Mouse (Mus musculus) midbrain, embryonic 13.5 days (tissue): ENCODE results near the gene Rexo2. TPM values are rescaled to one million over a fixed set of nuclear protein-coding genes. Genes with fewer than 3 reads are reported as not detected.
A peak's percentile ranks its signal among the peaks of the same experiment; 100 is the strongest.
"Not testable (repeated sequence)": the region's sequence is repeated elsewhere in the genome, so short reads cannot be mapped to it uniquely, and the experiment has no call there.

Experiments used
- ATAC-seq: fragments of 200-750 bp; cut with Nextera tagmentation; 2 replicates; pipeline ENCODE4 v1.8.0; 2017; ENCODE audit warnings: mild to moderate bottlenecking, moderate TSS enrichment, moderate library complexity
- H3K27ac ChIP-seq: fragments of 300-500 bp; sonication (generic); 2 replicates; pipeline ENCODE4 v1.5.1; 2015; ENCODE audit warnings: inconsistent platforms, mild to moderate bottlenecking, moderate library complexity
- H3K27me3 ChIP-seq: fragments of 300-500 bp; sonication (generic); 2 replicates; pipeline ENCODE4 v1.6.1; 2015; ENCODE audit warnings: mild to moderate bottlenecking, inconsistent platforms
- H3K36me3 ChIP-seq: fragments of 300-500 bp; sonication (generic); 2 replicates; pipeline ENCODE4 v1.6.1; 2015; ENCODE audit warnings: mild to moderate bottlenecking, inconsistent platforms
- H3K4me1 ChIP-seq: fragments of 300-500 bp; sonication (generic); replicated peaks from 2 replicates; pipeline ENCODE4 v1.6.1; 2015; ENCODE audit warnings: inconsistent platforms
- H3K4me2 ChIP-seq: fragments of 300-500 bp; sonication (generic); replicated peaks from 2 replicates; pipeline ENCODE4 v1.6.1; 2015; ENCODE audit warnings: moderate library complexity, mild to moderate bottlenecking, inconsistent platforms
- H3K4me3 ChIP-seq: fragments of 300-500 bp; sonication (generic); replicated peaks from 2 replicates; pipeline ENCODE4 v1.5.1; 2015; ENCODE audit warnings: mild to moderate bottlenecking, inconsistent platforms
- H3K9ac ChIP-seq: fragments of 300-500 bp; sonication (generic); replicated peaks from 2 replicates; pipeline ENCODE4 v1.6.1; 2015; ENCODE audit warnings: mild to moderate bottlenecking, inconsistent platforms
- H3K9me3 ChIP-seq: fragments of 300-500 bp; sonication (generic); 2 replicates; pipeline ENCODE4 v1.6.1; 2016; ENCODE audit warnings: mild to moderate bottlenecking, inconsistent platforms
- WGBS: fragments of 180-500 bp; shearing (Covaris S2); methylation state at CpG from one replicate; pipeline ENCODE4 v1.1.7; 2015; 5-methylcytosine and 5-hydroxymethylcytosine counted together
- polyA plus RNA-seq: library from polyadenylated mRNA; unstranded; fragments of >200 nt; fragmentation: Nextera tagmentation; extraction: Ambion mirVana; gene quantifications from 2 replicates; pipeline ENCODE4 v1.2.1, GENCODE M21; 2015

Gene Rexo2
- 74.3 and 77.5 TPM in 2 replicates for polyA plus RNA-seq

DNA sequence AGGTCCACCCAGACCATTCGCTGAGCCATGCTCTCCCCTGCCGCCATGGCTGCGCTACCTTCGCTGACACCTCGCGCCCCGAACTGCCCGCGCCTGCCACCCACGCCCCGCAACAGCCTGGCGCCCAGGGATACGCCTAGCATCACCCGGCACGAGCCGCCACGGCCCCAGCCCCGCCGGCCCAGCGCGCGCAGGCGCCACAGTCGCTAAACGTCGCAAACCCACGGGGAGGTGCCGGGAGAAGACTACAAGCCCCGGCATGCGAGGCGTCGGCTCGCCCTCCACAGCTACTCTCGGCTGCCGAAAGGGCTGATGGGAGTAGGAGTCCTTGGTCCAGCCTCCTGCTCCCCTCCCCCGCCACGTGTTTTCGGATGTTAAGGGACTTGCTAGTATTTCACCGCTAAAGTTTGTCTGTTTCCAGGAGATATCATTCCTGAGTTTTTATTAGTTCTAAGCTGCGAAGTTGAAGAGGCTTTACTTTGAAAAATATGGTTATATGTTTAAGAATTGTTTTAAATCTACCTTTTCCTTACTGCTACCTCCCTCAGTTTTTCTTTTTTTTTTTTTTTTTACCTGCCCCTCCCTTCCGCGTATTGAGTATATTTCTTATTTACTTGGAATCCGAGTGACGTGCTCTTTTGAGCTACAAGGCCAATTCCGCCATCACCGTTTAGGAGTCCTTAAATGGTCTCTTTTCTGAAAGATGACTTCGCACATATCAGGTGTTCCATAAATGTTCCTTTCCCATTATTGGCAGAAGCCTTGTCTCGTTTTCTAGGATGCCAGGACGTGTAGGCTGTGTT lies at the start of gene Rexo2:
Gene Rexo2 (minus strand): TSS at position 213 of the 803 bp plus-strand sequence.
- WGBS, result 1% methylated on average over 49 of the region's 49 CpGs
- peaks cover 7% of the 10 kb centered on the region for H3K36me3 ChIP-seq
- ATAC-seq, result peak; percentile 99

DNA sequence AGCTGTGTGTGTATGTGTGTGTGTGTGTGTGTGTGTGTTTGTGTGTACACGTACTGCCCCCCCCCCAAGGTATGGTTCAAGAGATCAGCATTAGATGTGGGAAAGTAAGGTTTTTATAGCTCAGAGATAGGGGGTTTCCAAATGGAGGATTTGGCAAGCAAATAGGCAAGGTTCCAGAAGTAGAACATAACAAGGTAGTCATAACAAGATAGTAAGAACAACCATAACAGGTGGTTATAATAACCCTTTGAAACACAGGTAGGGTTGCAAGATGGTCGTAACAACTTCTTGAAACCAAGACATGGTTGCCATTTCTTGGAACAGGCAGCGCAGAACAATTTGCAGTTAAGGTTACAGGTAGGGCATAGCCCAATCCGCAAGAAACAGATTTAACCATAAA lies 46.1 kb upstream of the Rexo2 start:
- no peaks in the 10 kb centered on the region for H3K36me3 ChIP-seq
- no peak overlapping the region for H3K27ac ChIP-seq
- no peak for ATAC-seq
- H3K4me1 ChIP-seq, result no peaks in the 10 kb centered on the region
- no peaks in the 10 kb centered on the region for H3K27me3 ChIP-seq
- no peak overlapping the region for H3K4me2 ChIP-seq
- H3K9me3 ChIP-seq, result no peaks in the 10 kb centered on the region
- WGBS, result 94% methylated on average over 4 of the region's 4 CpGs
- no peak overlapping the region for H3K9ac ChIP-seq
- no peak overlapping the region for H3K4me3 ChIP-seq

More for the DNA sequence above, at the start of gene Rexo2:
- peaks cover 13% of the 10 kb centered on the region for H3K4me1 ChIP-seq
- H3K9me3 ChIP-seq, result no peaks in the 10 kb centered on the region
- peak within 1 kb of the TSS; percentile 86 for H3K9ac ChIP-seq
- H3K4me2 ChIP-seq, result peak within 1 kb of the TSS; percentile 95
- peaks cover 6% of the 10 kb centered on the region for H3K27me3 ChIP-seq
- no peak within 1 kb of the TSS for H3K27ac ChIP-seq
- H3K4me3 ChIP-seq, result peak within 1 kb of the TSS; percentile 91

DNA sequence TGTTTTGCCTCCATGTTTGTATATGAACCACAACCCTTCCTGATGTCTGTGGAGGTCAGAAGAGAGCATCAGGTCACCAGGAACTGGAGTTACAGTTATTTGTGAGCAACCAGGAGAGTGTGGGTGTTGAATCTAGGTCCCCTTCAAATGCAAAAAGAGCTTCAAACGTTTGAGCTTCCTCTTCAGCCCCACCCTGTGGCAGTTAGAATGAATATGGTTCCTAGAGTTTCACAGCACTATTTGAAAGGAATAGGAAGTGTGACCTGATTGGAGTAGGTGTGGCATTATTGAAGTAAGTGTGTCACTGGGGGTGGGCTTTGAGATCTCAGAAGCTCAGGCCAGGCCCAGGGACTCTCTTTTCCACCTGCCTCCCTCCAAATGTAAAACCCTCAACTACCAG lies 45.1 kb upstream of the Rexo2 start:
- ATAC-seq, result no peak
- no peaks in the 10 kb centered on the region for H3K4me1 ChIP-seq
- H3K27me3 ChIP-seq, result no peaks in the 10 kb centered on the region
- H3K9me3 ChIP-seq, result no peaks in the 10 kb centered on the region
- H3K27ac ChIP-seq, result no peak overlapping the region
- H3K36me3 ChIP-seq, result no peaks in the 10 kb centered on the region
- WGBS, result 22% methylated on average over 1 of the region's 1 CpGs
- no peak overlapping the region for H3K4me2 ChIP-seq
- H3K9ac ChIP-seq, result no peak overlapping the region
- no peak overlapping the region for H3K4me3 ChIP-seq

DNA sequence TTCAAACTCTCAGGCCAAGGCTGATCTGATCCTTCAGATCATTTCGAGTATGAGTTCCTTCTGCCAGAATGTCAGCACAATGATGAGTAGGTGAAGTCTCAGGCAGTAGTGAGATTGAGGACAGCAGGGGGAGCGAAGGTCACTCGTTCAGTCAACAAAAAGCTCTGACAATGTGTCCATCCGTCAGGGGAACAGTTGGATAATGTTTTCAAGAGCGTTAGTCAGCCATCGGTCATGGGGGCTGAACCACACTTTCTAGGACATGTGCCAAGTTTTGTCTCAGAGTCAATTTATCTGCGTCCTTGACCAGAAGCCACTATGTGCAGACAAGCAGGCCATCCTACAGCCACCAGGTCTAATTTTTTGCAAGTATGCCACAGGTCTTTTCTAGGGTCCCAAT lies 40.0 kb upstream of the Rexo2 start:
- not testable (repeated sequence) for H3K4me2 ChIP-seq, H3K27me3 ChIP-seq, H3K4me1 ChIP-seq, H3K9ac ChIP-seq, H3K36me3 ChIP-seq, ATAC-seq, H3K9me3 ChIP-seq, H3K4me3 ChIP-seq, H3K27ac ChIP-seq
- 34% methylated on average over 3 of the region's 7 CpGs for WGBS

DNA sequence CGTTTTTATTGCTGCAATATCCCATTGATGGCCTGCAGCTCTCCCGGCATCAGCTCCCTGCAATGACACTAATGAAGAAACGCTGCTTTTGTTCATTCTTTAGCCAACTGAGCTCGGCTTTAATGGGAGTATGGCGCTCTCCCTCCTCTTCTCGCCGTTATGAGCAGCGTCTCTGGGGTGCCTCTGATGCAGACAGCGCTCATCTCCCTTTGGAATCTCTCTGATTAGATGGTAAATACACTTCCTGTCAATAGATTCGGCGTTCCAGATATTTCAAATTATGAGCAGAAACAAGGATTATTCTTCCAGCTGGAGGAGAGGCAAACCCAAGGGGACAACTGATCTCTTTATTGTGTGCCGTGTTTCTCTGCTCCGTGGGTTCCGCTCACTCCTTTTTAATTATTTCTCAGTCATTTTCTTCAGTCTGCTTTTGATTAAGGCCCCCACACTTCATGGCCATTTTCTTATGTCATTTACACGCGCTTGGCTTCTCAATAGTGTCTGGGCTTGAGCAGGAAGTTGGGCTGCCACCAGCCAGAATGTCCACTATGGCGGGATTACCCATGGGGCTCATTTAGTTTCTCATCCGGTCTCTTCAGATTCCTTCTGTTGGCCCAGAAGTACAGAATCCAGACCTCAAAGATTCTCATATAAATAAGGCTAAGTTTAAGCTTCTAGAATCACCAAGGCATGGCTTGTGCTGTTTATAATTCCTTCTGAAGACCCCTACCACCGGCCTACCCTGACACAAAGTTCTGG lies 37.1 kb upstream of the Rexo2 start:
- ATAC-seq, result no peak
- H3K4me1 ChIP-seq, result peaks cover 9% of the 10 kb centered on the region
- no peaks in the 10 kb centered on the region for H3K36me3 ChIP-seq
- no peaks in the 10 kb centered on the region for H3K9me3 ChIP-seq
- WGBS, result 51% methylated on average over 19 of the region's 19 CpGs
- H3K4me2 ChIP-seq, result peak overlapping the region; percentile 31
- peak overlapping the region; percentile 61 for H3K27ac ChIP-seq
- H3K9ac ChIP-seq, result no peak overlapping the region
- H3K4me3 ChIP-seq, result no peak overlapping the region
- H3K27me3 ChIP-seq, result no peaks in the 10 kb centered on the region

GRCm38 (mm10) chr9:48516615-48517371 lies 36.4 kb upstream of the Rexo2 start:
- Histone ChIP-seq H3K27ac (peak overlapping the region; percentile 61), H3K4me1 (peaks cover 9% of the 10 kb centered on the region), H3K4me2 (peak overlapping the region; percentile 31; the same call in 1 of the 2 replicates), H3K4me3 (no peak overlapping the region), H3K27me3 (no peaks in the 10 kb centered on the region), H3K9me3 (no peaks in the 10 kb centered on the region), H3K9ac (no peak overlapping the region), H3K36me3 (no peaks in the 10 kb centered on the region)
- 69% methylated on average over 11 of the region's 11 CpGs for WGBS
- no peak for ATAC-seq

- Histone ChIP-seq H3K9me3 (no peaks in the 10 kb centered on the region), H3K27ac (no peak overlapping the region), H3K4me1 (peaks cover 9% of the 10 kb centered on the region), H3K36me3 (no peaks in the 10 kb centered on the region), H3K27me3 (no peaks in the 10 kb centered on the region), H3K4me2 (no peak overlapping the region), H3K9ac (no peak overlapping the region), H3K4me3 (no peak overlapping the region)
- ATAC-seq, result no peak
- WGBS, result 79% methylated on average over 1 of the region's 1 CpGs
Measured at GRCm38 (mm10) chr9:48515332-48515731, 34.9 kb upstream of the Rexo2 start.

DNA sequence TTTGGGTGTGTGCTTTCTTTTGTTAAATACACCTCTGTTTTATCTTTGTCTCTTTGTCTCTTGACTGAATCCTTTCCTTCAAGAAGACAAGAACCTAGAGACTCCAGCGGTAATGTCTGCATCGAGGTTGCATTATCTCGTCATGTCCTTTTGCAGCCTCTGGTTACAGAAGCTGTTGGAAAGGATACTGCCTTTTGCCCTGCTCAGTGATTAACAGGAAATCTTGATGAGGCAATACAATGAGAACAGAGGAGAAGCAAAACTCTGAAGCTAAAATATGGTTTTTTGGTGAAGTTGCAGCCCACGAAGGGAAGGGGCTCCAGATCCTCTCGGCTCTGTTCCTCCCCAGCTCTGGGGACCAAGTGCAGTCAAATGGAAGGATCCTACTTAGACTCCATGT lies 29.7 kb upstream of the Rexo2 start:
- H3K4me3 ChIP-seq, result no peak overlapping the region
- ATAC-seq, result no peak
- 82% methylated on average over 5 of the region's 5 CpGs for WGBS

GRCm38 (mm10) chr9:48504741-48505365 lies 24.4 kb upstream of the Rexo2 start:
- Histone ChIP-seq H3K4me2 (no peak overlapping the region), H3K36me3 (no peaks in the 10 kb centered on the region), H3K4me1 (no peaks in the 10 kb centered on the region), H3K9me3 (no peaks in the 10 kb centered on the region), H3K27me3 (peaks cover 3% of the 10 kb centered on the region; the same call in 1 of the 2 replicates), H3K9ac (no peak overlapping the region), H3K4me3 (no peak overlapping the region), H3K27ac (0 out of 2 replicates have a peak overlapping the region, but pooled peaks have one; percentile 37)
- no peak for ATAC-seq
- WGBS, result 60% methylated on average over 8 of the region's 8 CpGs

More for the DNA sequence above, 29.7 kb upstream of the Rexo2 start:
- H3K36me3 ChIP-seq, result no peaks in the 10 kb centered on the region
- H3K4me1 ChIP-seq, result no peaks in the 10 kb centered on the region
- no peak overlapping the region for H3K4me2 ChIP-seq
- no peak overlapping the region for H3K9ac ChIP-seq
- peaks cover 3% of the 10 kb centered on the region; the same call in 1 of the 2 replicates for H3K27me3 ChIP-seq
- H3K27ac ChIP-seq, result no peak overlapping the region
- no peaks in the 10 kb centered on the region for H3K9me3 ChIP-seq

- no peak for ATAC-seq
- Histone ChIP-seq H3K27ac (no peak overlapping the region), H3K4me3 (no peak overlapping the region), H3K4me1 (no peaks in the 10 kb centered on the region), H3K9me3 (no peaks in the 10 kb centered on the region), H3K36me3 (no peaks in the 10 kb centered on the region), H3K9ac (no peak overlapping the region), H3K27me3 (peaks cover 12% of the 10 kb centered on the region; the same call in 1 of the 2 replicates), H3K4me2 (no peak overlapping the region)
- 82% methylated on average over 2 of the region's 2 CpGs for WGBS
Measured at GRCm38 (mm10) chr9:48503001-48503400, 22.6 kb upstream of the Rexo2 start.

- no peak overlapping the region for H3K4me2 ChIP-seq
- no peak overlapping the region for H3K4me3 ChIP-seq
- peaks cover 2% of the 10 kb centered on the region for H3K4me1 ChIP-seq
- H3K27me3 ChIP-seq, result 0 out of 2 replicates have a peak, but pooled peaks cover 13% of the 10 kb centered on the region
- no peak overlapping the region for H3K27ac ChIP-seq
- no peak for ATAC-seq
- no peaks in the 10 kb centered on the region for H3K9me3 ChIP-seq
- no peaks in the 10 kb centered on the region for H3K36me3 ChIP-seq
- 84% methylated on average over 7 of the region's 7 CpGs for WGBS
- H3K9ac ChIP-seq, result no peak overlapping the region
Measured at GRCm38 (mm10) chr9:48501192-48501591, 20.8 kb upstream of the Rexo2 start.
